Mouse (Mus musculus) adrenal gland, postnatal 10 days (tissue): ENCODE measurements around the gene Gm5891. TPM values are rescaled to one million over a fixed set of nuclear protein-coding genes. Genes with fewer than 3 reads are reported as not detected.
"Not testable (repeated sequence)": the region's sequence is repeated elsewhere in the genome, so short reads cannot be mapped to it uniquely, and the experiment has no call there.

Experiments used
- DNase-seq: peaks from one replicate; pipeline ENCODE4 v3.0.0; 2021; ENCODE audit warnings: mixed read lengths
- long read RNA-seq, 2 experiments: library from polyadenylated mRNA; stranded (forward); transcript quantifications; one replicate each; pipeline ENCODE4 v2.0.0; 2021
- total RNA-seq, 2 experiments: library from RNA; stranded (reverse); gene quantifications; 2 replicates each; pipeline ENCODE4 v1.2.3; 2021

The Gm5891 gene
- not detected for total RNA-seq
- long read RNA-seq, experiment 1: 0 reads
- long read RNA-seq, experiment 2: 0 reads

DNA sequence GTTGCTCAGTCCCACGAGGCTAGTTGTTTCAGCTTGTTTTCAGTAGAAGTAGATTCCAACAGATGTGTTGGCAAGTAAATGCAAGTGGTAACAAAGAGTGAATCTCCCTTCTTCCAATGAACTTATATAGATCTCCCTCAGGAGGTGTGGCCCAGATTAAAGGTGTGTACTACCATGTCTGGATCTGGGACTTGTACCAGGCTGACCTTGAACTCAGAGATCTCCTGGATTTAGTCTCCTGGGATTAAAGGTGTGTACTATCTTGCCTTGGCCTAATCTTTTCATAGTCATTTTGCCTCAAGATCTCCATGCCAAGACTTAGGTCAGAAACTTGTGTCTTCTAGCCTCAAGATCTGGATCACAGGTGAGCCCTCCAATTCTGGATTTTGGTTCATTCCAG is at the start of gene Gm5891:
TSS of gene Gm5891 (minus strand) at position 101 of the 400 bp plus-strand sequence.
- DNase-seq: not testable (repeated sequence)

Other genes with a start within 250 kb of the Gm5891 start
- not detected for gene Gm4175, start 159.8 kb downstream of the Gm5891 start, total RNA-seq
- gene Gm4177, start 124.6 kb downstream of the Gm5891 start, total RNA-seq: not detected
- not detected for gene Vmn1r135, start 88.9 kb downstream of the Gm5891 start, total RNA-seq
- not detected for gene Gm5725, start 77.0 kb downstream of the Gm5891 start, total RNA-seq
- not detected for gene Vmn1r137, start 73.3 kb upstream of the Gm5891 start, total RNA-seq
- gene Vmn1r138, start 107.6 kb upstream of the Gm5891 start, total RNA-seq: not detected
- not detected for gene Gm6176, start 135.0 kb upstream of the Gm5891 start, total RNA-seq
- not detected for gene Vmn1r139, start 147.8 kb upstream of the Gm5891 start, total RNA-seq
- gene Gm16451, start 197.0 kb upstream of the Gm5891 start, total RNA-seq: not detected
- not detected for gene Gm10666, start 213.4 kb upstream of the Gm5891 start, total RNA-seq
- not detected for gene Vmn1r142, start 242.7 kb upstream of the Gm5891 start, total RNA-seq